Mouse (Mus musculus) limb, embryonic 13.5 days (tissue): ENCODE results near the gene Sulf2. TPM values are rescaled to one million over a fixed set of nuclear protein-coding genes. Genes with fewer than 3 reads are reported as not detected.

ENCODE experiments used
- ATAC-seq: fragments of 200-750 bp; cut with Nextera tagmentation; 2 replicates; pipeline ENCODE4 v1.8.0; 2017; ENCODE audit warnings: low read depth, moderate number of reproducible peaks, moderate TSS enrichment; ENCODE audit not compliant: low FRiP score
- H3K27ac ChIP-seq: fragments of 300-500 bp; sonication (generic); 2 replicates; pipeline ENCODE4 v1.5.1; 2015; ENCODE audit warnings: inconsistent platforms, mild to moderate bottlenecking, moderate library complexity
- H3K27me3 ChIP-seq: fragments of 300-500 bp; sonication (generic); 2 replicates; pipeline ENCODE4 v1.6.1; 2015; ENCODE audit warnings: mild to moderate bottlenecking, inconsistent platforms
- H3K36me3 ChIP-seq: fragments of 300-500 bp; sonication (generic); 2 replicates; pipeline ENCODE4 v1.6.1; 2015; ENCODE audit warnings: inconsistent platforms, mild to moderate bottlenecking, moderate library complexity
- H3K4me1 ChIP-seq: fragments of 300-500 bp; sonication (generic); 2 replicates; pipeline ENCODE4 v1.6.1; 2015; ENCODE audit warnings: inconsistent platforms
- H3K4me2 ChIP-seq: fragments of 300-500 bp; sonication (generic); replicated peaks from 2 replicates; pipeline ENCODE4 v1.6.1; 2015; ENCODE audit warnings: inconsistent platforms, mild to moderate bottlenecking, moderate library complexity
- H3K4me3 ChIP-seq: fragments of 300-500 bp; sonication (generic); 2 replicates; pipeline ENCODE4 v1.5.1; 2015; ENCODE audit warnings: moderate library complexity, mild to moderate bottlenecking, inconsistent platforms
- H3K9ac ChIP-seq: fragments of 300-500 bp; sonication (generic); 2 replicates; pipeline ENCODE4 v1.6.1; 2015; ENCODE audit warnings: mild to moderate bottlenecking, inconsistent platforms
- H3K9me3 ChIP-seq: fragments of 300-500 bp; sonication (generic); 2 replicates; pipeline ENCODE4 v1.6.1; 2016; ENCODE audit warnings: inconsistent platforms
- WGBS: fragments of 180-500 bp; shearing (Covaris S2); methylation state at CpG from one replicate; pipeline ENCODE4 v1.1.7; 2015; 5-methylcytosine and 5-hydroxymethylcytosine counted together
- polyA plus RNA-seq: library from polyadenylated mRNA; unstranded; fragments of >200 nt; fragmentation: Nextera tagmentation; extraction: Ambion mirVana; gene quantifications from 2 replicates; pipeline ENCODE4 v1.2.1, GENCODE M21; 2015

Gene Sulf2
- polyA plus RNA-seq, 1 experiment from 2014 or later, result 181 TPM

DNA sequence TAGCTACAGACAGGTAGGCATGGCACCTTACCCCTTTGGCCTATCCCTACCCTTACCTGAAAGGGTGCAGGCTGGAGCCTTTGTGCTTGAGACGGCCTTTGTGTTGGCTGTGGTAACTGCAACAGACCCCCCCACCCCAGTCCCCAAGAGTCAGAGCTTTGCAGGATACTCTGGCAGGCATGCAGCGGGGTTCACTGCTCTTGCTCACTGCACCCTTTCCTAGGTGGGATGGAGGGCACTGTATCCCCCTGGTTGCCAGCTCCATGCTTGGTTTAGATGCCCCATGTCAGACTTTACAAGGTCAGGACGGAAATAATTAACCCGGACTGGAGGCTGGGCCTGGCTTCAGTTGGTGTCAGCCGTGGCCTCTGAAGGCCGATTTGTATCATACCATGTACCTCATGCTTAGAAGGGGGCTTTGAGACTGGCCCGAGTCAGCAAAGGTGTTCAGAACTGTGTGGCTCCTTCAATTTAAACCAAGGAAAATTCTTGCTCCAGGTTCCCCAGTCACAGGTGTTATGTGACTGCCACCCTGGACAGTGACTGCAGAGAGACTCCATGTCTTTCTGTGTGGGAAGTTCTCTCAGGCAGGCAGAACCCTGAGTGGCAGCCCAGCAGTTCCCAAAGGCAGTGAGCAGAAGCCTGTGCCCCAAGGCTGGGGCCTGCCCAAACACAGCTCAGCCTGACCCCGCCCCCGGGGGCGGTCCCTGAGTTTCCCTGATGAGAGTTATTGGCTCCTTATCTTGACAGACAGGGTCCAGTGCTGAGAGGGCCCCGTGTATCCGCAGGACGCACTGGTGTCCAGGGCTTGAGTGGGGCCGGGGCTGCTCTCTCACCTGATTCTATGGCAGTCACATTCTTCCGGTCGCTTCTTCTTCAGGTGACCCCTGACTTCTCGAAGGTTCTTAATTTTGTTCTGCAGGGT, 75.2 kb downstream of the Sulf2 start:
- peaks cover 14% of the 10 kb centered on the region for H3K4me1 ChIP-seq
- H3K4me3 ChIP-seq, result no peak overlapping the region
- H3K36me3 ChIP-seq, result peaks cover 92% of the 10 kb centered on the region
- H3K27me3 ChIP-seq, result no peaks in the 10 kb centered on the region
- H3K27ac ChIP-seq, result no peak overlapping the region
- no peak for ATAC-seq
- no peak overlapping the region for H3K4me2 ChIP-seq
- H3K9ac ChIP-seq, result no peak overlapping the region
- 61% methylated on average over 17 of the region's 17 CpGs for WGBS
- no peaks in the 10 kb centered on the region for H3K9me3 ChIP-seq

GRCm38 (mm10) chr2:166079231-166079630, 76.2 kb downstream of the Sulf2 start:
- WGBS, result 82% methylated on average over 14 of the region's 14 CpGs
- Histone ChIP-seq H3K27me3 (no peaks in the 10 kb centered on the region), H3K9ac (no peak overlapping the region), H3K4me3 (no peak overlapping the region), H3K4me2 (no peak overlapping the region), H3K27ac (no peak overlapping the region), H3K36me3 (peaks cover 97% of the 10 kb centered on the region), H3K9me3 (no peaks in the 10 kb centered on the region), H3K4me1 (peaks cover 14% of the 10 kb centered on the region)
- no peak for ATAC-seq

GRCm38 (mm10) chr2:166077371-166077770, 78.1 kb downstream of the Sulf2 start:
- Histone ChIP-seq H3K9ac (no peak overlapping the region), H3K9me3 (no peaks in the 10 kb centered on the region), H3K27ac (no peak overlapping the region), H3K36me3 (peaks cover 96% of the 10 kb centered on the region), H3K4me3 (no peak overlapping the region), H3K4me2 (no peak overlapping the region), H3K4me1 (peaks cover 14% of the 10 kb centered on the region), H3K27me3 (no peaks in the 10 kb centered on the region)
- ATAC-seq, result no peak
- 93% methylated on average over 9 of the region's 9 CpGs for WGBS

DNA sequence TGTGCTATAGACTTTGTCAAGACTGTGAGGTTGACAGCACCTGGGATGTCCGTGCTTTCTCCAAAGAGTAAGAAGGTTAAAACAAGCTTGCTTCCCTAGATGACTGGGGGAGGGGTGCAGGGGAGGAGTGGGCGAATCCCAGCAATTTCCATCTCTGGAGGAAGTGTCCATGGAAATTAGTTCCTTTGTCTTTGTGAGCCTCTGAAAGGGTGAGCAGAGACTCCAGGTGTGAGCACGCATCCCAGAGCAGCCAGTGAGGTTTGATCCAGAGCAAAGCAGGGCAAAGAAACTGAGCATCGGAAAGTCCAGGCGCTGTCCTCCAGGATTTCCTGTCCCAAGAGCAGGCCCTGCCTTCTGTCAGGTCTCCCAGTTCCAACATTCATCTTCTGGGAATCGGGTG, 81.1 kb downstream of the Sulf2 start:
- H3K9ac ChIP-seq, result no peak overlapping the region
- H3K4me1 ChIP-seq, result no peaks in the 10 kb centered on the region; the same call in 1 of the 2 replicates
- no peaks in the 10 kb centered on the region for H3K9me3 ChIP-seq
- H3K4me3 ChIP-seq, result no peak overlapping the region
- ATAC-seq, result no peak
- 73% methylated on average over 6 of the region's 6 CpGs for WGBS
- no peaks in the 10 kb centered on the region for H3K27me3 ChIP-seq
- 0 out of 2 replicates have a peak overlapping the region, but pooled peaks have one; percentile 33 for H3K27ac ChIP-seq
- H3K4me2 ChIP-seq, result no peak overlapping the region
- peaks cover 93% of the 10 kb centered on the region for H3K36me3 ChIP-seq

DNA sequence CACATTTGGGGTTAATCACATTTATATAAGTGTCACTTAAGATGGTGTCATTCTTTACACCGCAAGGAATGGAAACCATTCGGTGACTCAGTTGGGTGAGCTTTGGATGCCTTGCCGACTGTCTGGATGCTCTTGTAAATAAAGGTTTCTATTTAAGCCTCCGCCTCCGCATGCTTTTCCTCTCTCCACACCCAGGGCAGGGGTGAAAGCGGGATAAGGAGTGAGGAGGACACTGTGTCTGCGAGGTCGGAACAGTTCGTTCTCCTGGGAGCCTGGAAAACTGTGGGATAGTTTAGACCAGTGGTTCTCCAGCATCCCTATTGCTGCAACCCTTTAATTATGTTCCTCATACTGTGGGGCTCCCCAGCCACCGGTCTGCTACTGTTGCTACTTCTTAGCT, 82.4 kb downstream of the Sulf2 start:
- peaks cover 93% of the 10 kb centered on the region for H3K36me3 ChIP-seq
- H3K27ac ChIP-seq, result no peak overlapping the region

DNA sequence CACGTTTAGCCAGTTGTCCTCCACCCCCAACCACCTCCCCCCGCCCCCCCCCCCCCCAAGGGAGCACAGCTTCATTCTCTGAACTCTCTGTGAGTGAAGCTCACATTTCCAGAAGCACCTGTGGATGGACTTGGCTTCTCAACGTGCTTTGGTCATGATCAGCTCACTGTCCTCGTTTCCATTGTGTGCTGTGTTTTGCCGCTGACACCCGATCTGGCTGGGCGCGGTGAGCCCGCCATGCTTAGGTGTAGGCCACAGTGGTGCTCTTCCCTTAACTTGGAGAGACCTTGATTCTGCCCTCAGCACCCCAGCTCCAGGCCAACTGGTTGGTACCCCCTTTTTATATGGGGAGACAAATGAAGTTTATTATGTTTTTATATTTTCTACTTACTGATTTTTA, 83.6 kb downstream of the Sulf2 start:
- no peak for ATAC-seq
- H3K27me3 ChIP-seq, result no peaks in the 10 kb centered on the region
- no peak overlapping the region for H3K27ac ChIP-seq
- no peaks in the 10 kb centered on the region for H3K9me3 ChIP-seq
- H3K36me3 ChIP-seq, result peaks cover 91% of the 10 kb centered on the region
- WGBS, result 79% methylated on average over 9 of the region's 9 CpGs
- no peaks in the 10 kb centered on the region; the same call in 1 of the 2 replicates for H3K4me1 ChIP-seq
- H3K9ac ChIP-seq, result no peak overlapping the region
- H3K4me3 ChIP-seq, result no peak overlapping the region
- no peak overlapping the region for H3K4me2 ChIP-seq

More for the DNA sequence above, 82.4 kb downstream of the Sulf2 start:
- no peak overlapping the region for H3K4me3 ChIP-seq
- no peaks in the 10 kb centered on the region for H3K9me3 ChIP-seq
- no peak overlapping the region for H3K4me2 ChIP-seq
- WGBS, result 76% methylated on average over 10 of the region's 10 CpGs
- ATAC-seq, result no peak
- no peaks in the 10 kb centered on the region for H3K27me3 ChIP-seq
- H3K4me1 ChIP-seq, result no peaks in the 10 kb centered on the region; the same call in 1 of the 2 replicates
- H3K9ac ChIP-seq, result no peak overlapping the region

- 87% methylated on average over 5 of the region's 5 CpGs for WGBS
- Histone ChIP-seq H3K27ac (no peak overlapping the region), H3K9ac (no peak overlapping the region), H3K4me1 (no peaks in the 10 kb centered on the region; the same call in 1 of the 2 replicates), H3K36me3 (peaks cover 91% of the 10 kb centered on the region), H3K27me3 (no peaks in the 10 kb centered on the region), H3K4me3 (no peak overlapping the region), H3K9me3 (no peaks in the 10 kb centered on the region), H3K4me2 (no peak overlapping the region)
- no peak for ATAC-seq
These were observed 84.0 kb downstream of the Sulf2 start for GRCm38 (mm10) chr2:166071481-166071880.

- no peak for ATAC-seq
- peaks cover 86% of the 10 kb centered on the region for H3K36me3 ChIP-seq
- no peak overlapping the region for H3K27ac ChIP-seq
- no peaks in the 10 kb centered on the region for H3K27me3 ChIP-seq
- no peaks in the 10 kb centered on the region for H3K9me3 ChIP-seq
- WGBS, result 93% methylated on average over 7 of the region's 7 CpGs
- H3K4me3 ChIP-seq, result no peak overlapping the region
- no peaks in the 10 kb centered on the region; the same call in 1 of the 2 replicates for H3K4me1 ChIP-seq
- no peak overlapping the region for H3K4me2 ChIP-seq
- no peak overlapping the region for H3K9ac ChIP-seq
These were observed 85.7 kb downstream of the Sulf2 start for GRCm38 (mm10) chr2:166069738-166070137.

- WGBS, result 87% methylated on average over 5 of the region's 5 CpGs
- Histone ChIP-seq H3K36me3 (peaks cover 86% of the 10 kb centered on the region), H3K27me3 (no peaks in the 10 kb centered on the region), H3K4me3 (no peak overlapping the region), H3K4me1 (no peaks in the 10 kb centered on the region; the same call in 1 of the 2 replicates), H3K9me3 (no peaks in the 10 kb centered on the region), H3K4me2 (no peak overlapping the region), H3K9ac (no peak overlapping the region), H3K27ac (no peak overlapping the region)
- no peak for ATAC-seq
These were observed 86.3 kb downstream of the Sulf2 start for GRCm38 (mm10) chr2:166069164-166069563.

GRCm38 (mm10) chr2:166068261-166068660, 87.2 kb downstream of the Sulf2 start:
- Histone ChIP-seq H3K4me3 (no peak overlapping the region), H3K4me1 (no peaks in the 10 kb centered on the region; the same call in 1 of the 2 replicates), H3K4me2 (no peak overlapping the region), H3K9me3 (no peaks in the 10 kb centered on the region), H3K9ac (no peak overlapping the region), H3K27me3 (no peaks in the 10 kb centered on the region), H3K27ac (no peak overlapping the region), H3K36me3 (peaks cover 85% of the 10 kb centered on the region)
- no peak for ATAC-seq
- 88% methylated on average over 9 of the region's 9 CpGs for WGBS

- no peak for ATAC-seq
- Histone ChIP-seq H3K27me3 (no peaks in the 10 kb centered on the region), H3K36me3 (peaks cover 85% of the 10 kb centered on the region), H3K27ac (no peak overlapping the region; the same call in 1 of the 2 replicates), H3K9ac (no peak overlapping the region), H3K4me1 (no peaks in the 10 kb centered on the region; the same call in 1 of the 2 replicates), H3K4me3 (no peak overlapping the region), H3K4me2 (no peak overlapping the region), H3K9me3 (no peaks in the 10 kb centered on the region)
- 82% methylated on average over 4 of the region's 4 CpGs for WGBS
These were observed 89.0 kb downstream of the Sulf2 start for GRCm38 (mm10) chr2:166066434-166066833.

DNA sequence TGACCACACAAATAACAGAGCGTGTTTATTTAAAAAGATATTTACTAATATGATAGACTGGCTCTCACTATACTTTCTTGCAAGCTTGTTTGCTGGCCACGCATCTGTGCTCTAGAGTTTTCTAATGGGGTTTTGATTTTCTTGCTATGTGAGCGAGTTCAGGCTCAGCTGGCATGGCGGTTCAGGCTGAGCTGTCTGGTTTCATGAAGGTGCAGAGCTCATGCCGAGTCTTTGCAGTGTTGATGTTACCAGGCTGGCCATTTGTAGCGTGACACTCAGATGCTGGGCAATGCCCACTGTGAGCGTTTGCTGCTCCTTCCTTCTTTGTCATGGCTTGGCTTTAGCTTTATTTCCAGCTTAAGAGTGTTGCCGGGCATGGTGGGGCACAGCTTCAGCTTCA, 93.0 kb downstream of the Sulf2 start:
- H3K27ac ChIP-seq, result no peak overlapping the region
- no peak for ATAC-seq
- no peaks in the 10 kb centered on the region for H3K27me3 ChIP-seq
- H3K4me2 ChIP-seq, result no peak overlapping the region
- H3K9ac ChIP-seq, result no peak overlapping the region
- no peaks in the 10 kb centered on the region for H3K4me1 ChIP-seq
- H3K36me3 ChIP-seq, result peaks cover 82% of the 10 kb centered on the region
- no peaks in the 10 kb centered on the region for H3K9me3 ChIP-seq
- H3K4me3 ChIP-seq, result no peak overlapping the region
- 89% methylated on average over 8 of the region's 8 CpGs for WGBS
